Mouse (Mus musculus): Measurements from ENCODE around the gene Fmo1. TPM values are rescaled to one million over a fixed set of nuclear protein-coding genes. Genes with fewer than 3 reads are reported as not detected.
A peak's percentile ranks its signal among the peaks of the same experiment; 100 is the strongest.

Gene Fmo1
- polyA plus RNA-seq, 1 experiment = 529 TPM

- WGBS = 59% methylated on average over 3 of the region's 3 CpGs
- no peak overlapping the region for H3K4me3 ChIP-seq (ENCODE audit: insufficient read depth, low read depth, low read length)
- peaks cover 8% of the 10 kb centered on the region; the same call in 1 of the 2 replicates for H3K4me1 ChIP-seq (ENCODE audit: control insufficient read depth, insufficient read depth, low read length)
- H3K27ac ChIP-seq (ENCODE audit: insufficient read depth, low read depth, low read length) = no peak overlapping the region
- TF ChIP-seq POLR2A (IDR thresholded peaks at IDR 0.05; ENCODE audit: low read depth, low read length) = no peak
- no peak for TF ChIP-seq CTCF (conservative IDR thresholded peaks at IDR 0.05; ENCODE audit: insufficient read depth, insufficient read length, low read depth, low read length)
- H3K27me3 ChIP-seq (replicated peaks; ENCODE audit: control insufficient read depth, insufficient read depth, low read length) = no peaks in the 10 kb centered on the region
- H3K36me3 ChIP-seq (ENCODE audit: control insufficient read depth, insufficient read depth, low read length) = no peaks in the 10 kb centered on the region; the same call in 1 of the 2 replicates
- no peak for DNase-seq
Measured at GRCm38 (mm10) chr1:162875091-162875490, 8.7 kb upstream of the Fmo1 start.

DNA sequence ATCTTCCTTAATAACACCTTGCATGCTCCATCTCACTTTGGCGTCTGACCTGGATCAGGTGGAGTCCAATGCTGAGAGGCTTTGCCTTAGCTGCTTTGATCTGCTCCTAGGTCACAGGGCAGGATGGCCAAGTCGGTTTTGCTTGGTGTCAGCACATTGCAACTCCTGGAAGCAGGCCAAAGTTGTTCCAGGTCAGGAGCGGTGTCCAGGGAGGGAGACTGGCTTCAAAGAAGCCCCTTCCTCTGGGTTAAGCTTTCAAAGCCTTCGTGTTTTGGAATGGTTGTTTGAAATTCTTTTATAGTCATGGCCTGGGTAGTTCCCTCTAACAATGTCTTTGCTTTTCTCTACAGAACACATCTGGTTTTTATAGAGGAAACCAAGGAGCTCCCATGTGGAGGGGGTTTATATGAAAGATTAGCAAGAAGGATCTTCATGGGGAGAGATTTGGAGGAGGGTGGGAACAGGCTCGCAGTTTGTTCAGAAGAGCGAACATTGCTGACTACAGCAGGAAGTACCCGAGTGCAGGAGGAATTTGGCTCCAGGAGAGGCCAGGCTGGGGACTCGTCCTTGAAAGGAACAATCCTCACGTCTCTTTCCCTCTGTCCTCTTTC, 5.4 kb upstream of the Fmo1 start:
- DNase-seq = peak; percentile 81
- H3K36me3 ChIP-seq (ENCODE audit: control insufficient read depth, insufficient read depth, low read length) = no peaks in the 10 kb centered on the region
- H3K4me1 ChIP-seq (ENCODE audit: control insufficient read depth, insufficient read depth, low read length) = peaks cover 10% of the 10 kb centered on the region; the same call in 1 of the 2 replicates
- peak overlapping the region; percentile 96 for H3K27ac ChIP-seq (ENCODE audit: insufficient read depth, low read depth, low read length)
- H3K27me3 ChIP-seq (replicated peaks; ENCODE audit: control insufficient read depth, insufficient read depth, low read length) = no peaks in the 10 kb centered on the region
- no peak for TF ChIP-seq CTCF (conservative IDR thresholded peaks at IDR 0.05; ENCODE audit: insufficient read depth, insufficient read length, low read depth, low read length)
- TF ChIP-seq POLR2A (IDR thresholded peaks at IDR 0.05; ENCODE audit: low read depth, low read length) = no peak
- WGBS = 10% methylated on average over 9 of the region's 9 CpGs
- H3K4me3 ChIP-seq (ENCODE audit: insufficient read depth, low read depth, low read length) = no peak overlapping the region

DNA sequence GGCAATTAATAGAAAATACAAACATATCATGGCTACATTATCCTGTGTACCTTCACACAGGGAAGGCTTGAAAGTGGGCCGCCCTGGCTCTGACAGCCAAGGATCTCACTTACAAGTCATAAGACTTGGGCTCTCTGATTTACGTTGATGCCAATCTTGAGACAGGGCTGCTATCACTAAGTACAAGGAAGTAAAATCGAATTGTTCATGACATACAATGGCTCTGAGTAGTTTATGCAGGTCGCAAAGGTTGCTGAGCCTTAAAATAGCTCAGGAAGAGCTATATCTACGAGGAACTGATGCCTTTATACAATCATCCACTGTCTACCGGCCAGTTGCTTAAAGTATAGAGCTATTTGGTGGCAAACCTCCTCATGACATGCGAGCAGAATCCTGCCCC, 4.6 kb upstream of the Fmo1 start:
- no peak overlapping the region for H3K27ac ChIP-seq (ENCODE audit: insufficient read depth, low read depth, low read length)
- no peak for DNase-seq
- H3K4me1 ChIP-seq (ENCODE audit: control insufficient read depth, insufficient read depth, low read length) = peaks cover 10% of the 10 kb centered on the region; the same call in 1 of the 2 replicates
- WGBS = 75% methylated on average over 7 of the region's 7 CpGs
- no peaks in the 10 kb centered on the region for H3K27me3 ChIP-seq (replicated peaks; ENCODE audit: control insufficient read depth, insufficient read depth, low read length)
- no peak for TF ChIP-seq POLR2A (IDR thresholded peaks at IDR 0.05; ENCODE audit: low read depth, low read length)
- no peak for TF ChIP-seq CTCF (conservative IDR thresholded peaks at IDR 0.05; ENCODE audit: insufficient read depth, insufficient read length, low read depth, low read length)
- H3K36me3 ChIP-seq (ENCODE audit: control insufficient read depth, insufficient read depth, low read length) = no peaks in the 10 kb centered on the region
- no peak overlapping the region for H3K4me3 ChIP-seq (ENCODE audit: insufficient read depth, low read depth, low read length)

DNA sequence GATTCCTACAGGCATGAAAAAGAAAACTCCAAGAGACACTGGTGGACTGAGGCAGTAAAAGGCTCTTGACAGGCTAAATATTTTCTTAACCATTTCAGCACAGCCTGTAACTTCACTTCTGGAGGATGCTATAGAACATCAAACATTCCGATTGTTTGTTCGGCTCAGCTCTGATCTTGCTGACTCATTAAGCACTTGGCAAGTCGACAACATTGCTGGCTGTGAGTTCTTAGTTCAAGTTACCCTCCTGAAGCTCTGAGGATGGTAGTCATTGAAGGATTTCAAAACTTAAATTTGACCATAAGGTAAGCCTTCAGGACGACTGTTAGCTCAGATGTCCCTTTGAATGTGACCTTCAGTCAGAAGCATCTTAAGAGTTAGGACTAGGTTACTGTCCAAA, 986 bp upstream of the Fmo1 start:
- whole genome bisulfite sequencing = 48% methylated on average over 4 of the region's 4 CpGs
- TF ChIP-seq POLR2A (IDR thresholded peaks at IDR 0.05; ENCODE audit: low read depth, low read length) (no peak), CTCF (conservative IDR thresholded peaks at IDR 0.05; ENCODE audit: insufficient read depth, insufficient read length, low read depth, low read length) (no peak)
- Histone ChIP-seq H3K27ac (ENCODE audit: insufficient read depth, low read depth, low read length) (no peak overlapping the region), H3K27me3 (replicated peaks; ENCODE audit: control insufficient read depth, insufficient read depth, low read length) (no peaks in the 10 kb centered on the region), H3K4me1 (ENCODE audit: control insufficient read depth, insufficient read depth, low read length) (peaks cover 19% of the 10 kb centered on the region), H3K36me3 (ENCODE audit: control insufficient read depth, insufficient read depth, low read length) (no peaks in the 10 kb centered on the region), H3K4me3 (ENCODE audit: insufficient read depth, low read depth, low read length) (no peak overlapping the region)
- no peak for DNase-seq

DNA sequence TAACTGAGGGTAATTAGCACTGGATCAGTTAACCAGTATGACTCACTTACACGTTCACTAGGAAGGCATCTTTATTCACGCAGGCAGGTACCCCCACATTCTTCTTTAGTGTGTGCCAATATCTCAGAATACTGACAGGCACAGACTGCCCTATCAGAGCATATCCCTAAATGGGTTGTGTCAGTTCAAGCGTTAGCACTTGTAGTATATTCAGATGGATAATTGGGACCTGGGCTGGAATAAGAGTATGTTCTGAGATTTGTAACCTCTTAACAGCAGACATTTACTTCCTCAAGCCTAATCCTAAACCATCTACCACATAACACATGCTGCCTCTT, 948 bp downstream of the Fmo1 start:
- Histone ChIP-seq H3K4me1 (ENCODE audit: control insufficient read depth, insufficient read depth, low read length) (peaks cover 15% of the 10 kb centered on the region), H3K4me3 (ENCODE audit: insufficient read depth, low read depth, low read length) (no peak overlapping the region), H3K27me3 (replicated peaks; ENCODE audit: control insufficient read depth, insufficient read depth, low read length) (no peaks in the 10 kb centered on the region), H3K36me3 (ENCODE audit: control insufficient read depth, insufficient read depth, low read length) (no peaks in the 10 kb centered on the region), H3K27ac (ENCODE audit: insufficient read depth, low read depth, low read length) (no peak overlapping the region)
- WGBS = 44% methylated on average over 3 of the region's 3 CpGs
- no peak for DNase-seq
- TF ChIP-seq POLR2A (IDR thresholded peaks at IDR 0.05; ENCODE audit: low read depth, low read length) = no peak
- no peak for TF ChIP-seq CTCF (conservative IDR thresholded peaks at IDR 0.05; ENCODE audit: insufficient read depth, insufficient read length, low read depth, low read length)

DNA sequence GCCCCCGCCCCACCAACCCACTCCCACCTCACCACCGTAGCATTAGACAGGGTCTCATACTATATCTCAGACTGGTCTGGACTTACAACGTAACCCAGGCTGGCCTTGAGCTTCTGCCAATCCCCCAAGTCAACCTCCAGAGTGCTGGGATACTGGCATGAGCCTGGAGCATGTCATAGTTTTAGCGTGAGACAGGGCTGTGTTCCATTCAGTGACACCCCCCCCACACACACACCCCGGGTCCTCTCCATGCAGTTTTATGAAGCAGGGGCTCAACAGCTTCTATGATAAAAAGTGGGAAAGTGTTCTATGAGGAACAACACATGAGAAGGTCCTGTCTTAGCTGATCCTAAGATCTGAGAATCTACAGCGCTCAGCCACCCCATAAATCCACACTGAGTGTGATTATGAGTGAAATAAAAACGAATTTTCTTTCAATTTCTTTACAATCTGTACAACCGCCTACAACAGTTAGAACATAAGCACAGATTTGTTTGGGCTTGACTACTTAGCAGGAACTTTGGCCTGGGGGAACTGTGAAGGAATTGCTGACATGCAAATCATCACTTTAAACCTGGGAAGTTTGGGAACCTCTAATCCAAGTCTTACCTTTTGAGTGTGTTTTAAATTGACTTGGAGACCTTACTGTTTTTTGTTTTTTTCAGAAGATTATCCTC, 1.5 kb downstream of the Fmo1 start:
- Histone ChIP-seq H3K4me3 (ENCODE audit: insufficient read depth, low read depth, low read length) (no peak overlapping the region), H3K27ac (ENCODE audit: insufficient read depth, low read depth, low read length) (peak overlapping the region; percentile 87), H3K36me3 (ENCODE audit: control insufficient read depth, insufficient read depth, low read length) (no peaks in the 10 kb centered on the region), H3K4me1 (ENCODE audit: control insufficient read depth, insufficient read depth, low read length) (peaks cover 15% of the 10 kb centered on the region), H3K27me3 (replicated peaks; ENCODE audit: control insufficient read depth, insufficient read depth, low read length) (no peaks in the 10 kb centered on the region)
- peak; percentile 54 for DNase-seq
- WGBS = 60% methylated on average over 8 of the region's 8 CpGs
- no peak for TF ChIP-seq CTCF (conservative IDR thresholded peaks at IDR 0.05; ENCODE audit: insufficient read depth, insufficient read length, low read depth, low read length)
- TF ChIP-seq POLR2A (IDR thresholded peaks at IDR 0.05; ENCODE audit: low read depth, low read length) = no peak

GRCm38 (mm10) chr1:162864279-162864678, 2.1 kb downstream of the Fmo1 start:
- TF ChIP-seq CTCF (conservative IDR thresholded peaks at IDR 0.05; ENCODE audit: insufficient read depth, insufficient read length, low read depth, low read length) (no peak), POLR2A (IDR thresholded peaks at IDR 0.05; ENCODE audit: low read depth, low read length) (no peak)
- peaks cover 15% of the 10 kb centered on the region for H3K4me1 ChIP-seq (ENCODE audit: control insufficient read depth, insufficient read depth, low read length)
- 47% methylated on average over 5 of the region's 5 CpGs for WGBS
- H3K4me3 ChIP-seq (ENCODE audit: insufficient read depth, low read depth, low read length) = no peak overlapping the region
- no peaks in the 10 kb centered on the region for H3K27me3 ChIP-seq (replicated peaks; ENCODE audit: control insufficient read depth, insufficient read depth, low read length)
- H3K36me3 ChIP-seq (ENCODE audit: control insufficient read depth, insufficient read depth, low read length) = no peaks in the 10 kb centered on the region
- no peak for DNase-seq
- no peak overlapping the region for H3K27ac ChIP-seq (ENCODE audit: insufficient read depth, low read depth, low read length)

Data from kidney, adult 2 months (tissue).